Mouse (Mus musculus): ENCODE results near the gene Eif2b3. TPM values are rescaled to one million over a fixed set of nuclear protein-coding genes. Genes with fewer than 3 reads are reported as not detected.

Eif2b3 gene
- polyA plus RNA-seq, 2 experiments: 30.0 to 45.0 TPM

DNA sequence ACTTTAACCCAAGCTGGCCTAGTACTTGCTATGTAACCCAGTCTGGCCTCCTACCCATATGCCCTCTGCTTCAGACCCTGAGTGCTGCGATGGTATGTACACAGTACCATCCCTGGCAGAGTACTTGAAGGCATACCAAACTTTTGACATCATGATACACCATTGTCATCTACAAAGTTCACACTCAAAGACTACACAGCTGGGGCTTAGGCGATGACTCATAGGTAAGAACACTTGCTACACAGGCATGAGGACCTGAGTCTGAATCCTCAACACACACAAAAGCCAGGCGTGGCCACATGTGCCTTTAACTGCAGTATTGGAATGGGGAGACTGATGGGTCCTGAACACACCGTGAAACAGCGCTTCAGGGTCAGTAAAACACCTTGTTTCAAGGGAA, 52.0 kb downstream of the Eif2b3 start:
- H3K4me1 ChIP-seq (ENCODE audit: control insufficient read depth, insufficient read depth, low read length): no peaks in the 10 kb centered on the region
- H3K4me2 ChIP-seq (replicated peaks; ENCODE audit: low read depth, low read length, severe bottlenecking): no peak overlapping the region
- WGBS: 92% methylated on average over 5 of the region's 5 CpGs
- ATAC-seq (ENCODE audit: low FRiP score, low read depth) (no peak), DNase-seq (ENCODE audit: low spot score) (no peak)
- no peak overlapping the region for H3K4me3 ChIP-seq (replicated peaks; ENCODE audit: low read length)
- H3K36me3 ChIP-seq (ENCODE audit: control insufficient read depth, insufficient read depth, low read length): peaks cover 69% of the 10 kb centered on the region
- no peaks in the 10 kb centered on the region for H3K9me3 ChIP-seq (ENCODE audit: control insufficient read depth, low read length)
- H3K9ac ChIP-seq (ENCODE audit: low read depth, low read length, severe bottlenecking): no peak overlapping the region
- H3K27ac ChIP-seq (replicated peaks; ENCODE audit: low read depth, low read length): no peak overlapping the region
- no peak for TF ChIP-seq POLR2A (IDR thresholded peaks at IDR 0.05; ENCODE audit: borderline replicate concordance, extremely low read depth, insufficient read depth, insufficient read length)
- no peaks in the 10 kb centered on the region for H3K27me3 ChIP-seq (ENCODE audit: control insufficient read depth, insufficient read depth, low read length)

- Histone ChIP-seq H3K27me3 (ENCODE audit: control insufficient read depth, insufficient read depth, low read length) (no peaks in the 10 kb centered on the region), H3K27ac (replicated peaks; ENCODE audit: low read depth, low read length) (no peak overlapping the region), H3K4me1 (ENCODE audit: control insufficient read depth, insufficient read depth, low read length) (no peaks in the 10 kb centered on the region), H3K36me3 (ENCODE audit: control insufficient read depth, insufficient read depth, low read length) (peaks cover 22% of the 10 kb centered on the region), H3K4me2 (replicated peaks; ENCODE audit: low read depth, low read length, severe bottlenecking) (no peak overlapping the region), H3K9ac (ENCODE audit: low read depth, low read length, severe bottlenecking) (no peak overlapping the region), H3K9me3 (ENCODE audit: control insufficient read depth, low read length) (no peaks in the 10 kb centered on the region), H3K4me3 (replicated peaks; ENCODE audit: low read length) (no peak overlapping the region)
- DNase-seq (ENCODE audit: low spot score) (no peak), ATAC-seq (ENCODE audit: low FRiP score, low read depth) (no peak)
- WGBS: 56% methylated on average over 7 of the region's 7 CpGs
- TF ChIP-seq POLR2A (IDR thresholded peaks at IDR 0.05; ENCODE audit: borderline replicate concordance, extremely low read depth, insufficient read depth, insufficient read length): no peak
Observed at GRCm38 (mm10) chr4:117087948-117088640, 68.9 kb downstream of the Eif2b3 start.

DNA sequence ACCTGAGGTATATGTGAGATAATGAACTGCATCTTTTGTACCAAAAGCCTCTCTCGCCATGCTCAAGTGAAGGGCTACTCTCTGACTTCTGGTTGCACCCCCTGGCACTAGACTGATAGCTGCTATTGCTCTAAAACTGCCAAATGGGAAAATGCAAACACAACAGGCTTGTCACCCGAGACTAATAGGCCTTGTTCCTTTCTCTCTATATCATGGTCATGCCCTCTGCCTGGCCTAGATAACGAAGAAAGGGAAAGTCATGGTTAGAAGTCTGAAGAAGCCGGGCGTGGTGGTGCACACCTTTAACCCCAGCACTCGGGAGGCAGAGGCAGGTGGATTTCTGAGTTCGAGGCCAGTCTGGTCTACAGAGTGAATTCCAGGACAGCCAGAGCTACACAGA, 71.4 kb downstream of the Eif2b3 start:
- H3K27ac ChIP-seq (replicated peaks; ENCODE audit: low read depth, low read length): no peak overlapping the region
- no peaks in the 10 kb centered on the region for H3K27me3 ChIP-seq (ENCODE audit: control insufficient read depth, insufficient read depth, low read length)
- ATAC-seq (ENCODE audit: low FRiP score, low read depth) (no peak), DNase-seq (ENCODE audit: low spot score) (no peak)
- WGBS: 84% methylated on average over 7 of the region's 7 CpGs
- H3K36me3 ChIP-seq (ENCODE audit: control insufficient read depth, insufficient read depth, low read length): peaks cover 14% of the 10 kb centered on the region
- no peak overlapping the region for H3K4me2 ChIP-seq (replicated peaks; ENCODE audit: low read depth, low read length, severe bottlenecking)
- H3K9me3 ChIP-seq (ENCODE audit: control insufficient read depth, low read length): no peaks in the 10 kb centered on the region
- peaks cover 9% of the 10 kb centered on the region for H3K4me1 ChIP-seq (ENCODE audit: control insufficient read depth, insufficient read depth, low read length)
- H3K9ac ChIP-seq (ENCODE audit: low read depth, low read length, severe bottlenecking): no peak overlapping the region
- H3K4me3 ChIP-seq (replicated peaks; ENCODE audit: low read length): no peak overlapping the region
- TF ChIP-seq POLR2A (IDR thresholded peaks at IDR 0.05; ENCODE audit: borderline replicate concordance, extremely low read depth, insufficient read depth, insufficient read length): no peak

DNA sequence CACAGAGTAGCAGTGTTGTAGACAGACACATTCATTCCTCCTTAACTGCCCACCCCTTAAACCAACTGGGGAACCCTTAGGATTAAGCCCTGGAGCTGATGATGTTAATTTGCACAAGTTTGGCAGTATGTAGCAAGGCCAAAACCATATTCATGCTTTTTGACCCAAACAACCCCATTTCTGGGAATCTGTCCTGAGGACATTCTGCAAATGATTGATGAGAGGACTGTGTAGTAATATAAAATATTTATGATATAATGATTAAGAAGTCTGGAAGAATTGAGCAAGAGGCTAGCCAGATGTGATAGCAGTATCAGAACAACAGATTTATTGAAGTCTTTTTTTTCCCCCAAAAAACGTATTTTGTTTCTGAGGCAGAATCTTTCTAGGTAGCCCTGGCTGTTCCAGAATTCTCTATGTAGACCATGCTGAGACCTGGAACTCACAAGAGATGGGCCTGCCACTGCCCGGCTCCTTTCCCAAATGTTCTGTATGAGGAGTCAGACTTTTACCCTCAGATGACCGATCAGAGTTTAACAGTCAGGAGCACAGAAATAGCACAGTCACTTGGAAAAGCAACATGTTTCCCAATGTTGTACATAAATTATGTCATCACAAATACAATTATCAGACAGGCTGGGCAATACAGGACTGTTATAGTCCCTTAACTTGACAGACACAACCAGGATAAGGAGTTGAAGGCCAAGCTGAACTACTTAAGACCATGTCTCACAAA, 75.6 kb downstream of the Eif2b3 start:
- H3K4me1 ChIP-seq (ENCODE audit: control insufficient read depth, insufficient read depth, low read length): peaks cover 29% of the 10 kb centered on the region
- H3K9me3 ChIP-seq (ENCODE audit: control insufficient read depth, low read length): no peaks in the 10 kb centered on the region
- no peak overlapping the region for H3K4me3 ChIP-seq (replicated peaks; ENCODE audit: low read length)
- peak overlapping the region; percentile 72 for H3K27ac ChIP-seq (replicated peaks; ENCODE audit: low read depth, low read length)
- no peak for TF ChIP-seq POLR2A (IDR thresholded peaks at IDR 0.05; ENCODE audit: borderline replicate concordance, extremely low read depth, insufficient read depth, insufficient read length)
- ATAC-seq (ENCODE audit: low FRiP score, low read depth) (no peak), DNase-seq (ENCODE audit: low spot score) (no peak)
- no peaks in the 10 kb centered on the region for H3K27me3 ChIP-seq (ENCODE audit: control insufficient read depth, insufficient read depth, low read length)
- no peak overlapping the region for H3K9ac ChIP-seq (ENCODE audit: low read depth, low read length, severe bottlenecking)
- no peaks in the 10 kb centered on the region for H3K36me3 ChIP-seq (ENCODE audit: control insufficient read depth, insufficient read depth, low read length)
- H3K4me2 ChIP-seq (replicated peaks; ENCODE audit: low read depth, low read length, severe bottlenecking): no peak overlapping the region
- 65% methylated on average over 3 of the region's 3 CpGs for WGBS

GRCm38 (mm10) chr4:117095551-117096452, 76.6 kb downstream of the Eif2b3 start, which contains the start of gene Ptch2:
Ptch2 (plus strand) TSS chr4:117096075.
- TF ChIP-seq POLR2A (IDR thresholded peaks at IDR 0.05; ENCODE audit: borderline replicate concordance, extremely low read depth, insufficient read depth, insufficient read length): no peak
- peak; percentile 73 for DNase-seq (ENCODE audit: low spot score)
- WGBS: 3% methylated on average over 45 of the region's 50 CpGs
- Histone ChIP-seq H3K9me3 (ENCODE audit: control insufficient read depth, low read length) (no peaks in the 10 kb centered on the region), H3K27me3 (ENCODE audit: control insufficient read depth, insufficient read depth, low read length) (no peaks in the 10 kb centered on the region), H3K9ac (ENCODE audit: low read depth, low read length, severe bottlenecking) (peak within 1 kb of the TSS; percentile 58), H3K4me2 (replicated peaks; ENCODE audit: low read depth, low read length, severe bottlenecking) (peak within 1 kb of the TSS; percentile 77), H3K4me1 (ENCODE audit: control insufficient read depth, insufficient read depth, low read length) (peaks cover 29% of the 10 kb centered on the region), H3K4me3 (replicated peaks; ENCODE audit: low read length) (peak within 1 kb of the TSS; percentile 66), H3K36me3 (ENCODE audit: control insufficient read depth, insufficient read depth, low read length) (no peaks in the 10 kb centered on the region), H3K27ac (replicated peaks; ENCODE audit: low read depth, low read length) (peak within 1 kb of the TSS; percentile 72)
- peak; percentile 87 for ATAC-seq (ENCODE audit: low FRiP score, low read depth)
